Mouse (Mus musculus): ENCODE measurements around the gene Lrig1.

DNA sequence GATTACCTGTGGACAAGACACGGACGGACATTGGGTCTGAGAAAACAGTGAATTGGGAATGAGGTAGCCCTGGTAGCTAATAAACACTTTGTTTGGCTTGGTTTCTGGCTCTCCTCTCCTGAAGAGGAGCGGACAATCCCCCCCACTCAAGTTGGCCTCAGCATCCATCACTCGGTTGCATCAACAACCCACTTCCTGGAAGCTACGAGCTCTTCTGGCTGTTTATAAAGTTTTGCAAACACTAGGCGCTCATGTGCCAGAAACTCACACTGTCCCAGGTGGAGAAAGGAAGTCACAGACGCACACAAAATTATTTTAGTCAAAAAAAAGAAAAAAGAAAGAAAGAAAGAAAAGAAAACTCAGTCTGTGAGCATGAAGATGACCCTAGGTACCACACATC lies 9.7 kb downstream of the Lrig1 start:
- TF ChIP-seq POLR2A (IDR thresholded peaks at IDR 0.05; ENCODE audit: low read depth, low read length) (no peak), CTCF (conservative IDR thresholded peaks at IDR 0.05; ENCODE audit: insufficient read depth, insufficient read length, low read depth, low read length) (no peak)

Measured in kidney, adult 2 months (tissue).